ENCODE assay signal across 8 mouse cellular contexts in the genomic region with DNA sequence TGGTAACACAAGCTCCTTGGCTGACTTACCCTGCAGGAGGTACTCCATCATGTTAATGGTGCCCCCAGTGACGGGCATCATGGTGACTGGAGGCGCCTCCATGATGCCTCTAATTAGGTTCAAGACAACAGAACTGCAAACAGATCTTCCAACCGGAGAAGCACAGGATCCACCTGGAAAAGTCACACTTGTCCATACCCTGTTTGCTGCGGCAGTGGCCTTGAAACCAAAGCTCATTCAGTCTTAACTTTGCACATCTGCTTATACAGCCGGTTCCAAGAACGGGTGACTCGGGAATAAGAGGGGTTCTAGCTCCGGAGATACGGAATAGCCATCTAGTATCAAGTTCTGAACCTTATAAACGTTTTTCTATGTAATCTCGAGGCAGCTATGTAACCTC. TPM values are rescaled to one million over a fixed set of nuclear protein-coding genes. Genes with fewer than 3 reads are reported as not detected.
DNase-seq lines count a peak whose midpoint lies in the region; ATAC-seq lines count a peak whose summit lies in the region.

No protein-coding gene starts in this region.

- H3K4me3 ChIP-seq in heart, embryonic 11.5 days (ENCODE audit: low read depth, low read length), result peak overlapping the region; percentile 84
- H3K4me3 ChIP-seq in embryonic facial prominence, embryonic 15.5 days (replicated peaks), result peak overlapping the region; percentile 84
- H3K4me3 ChIP-seq in liver, embryonic 12.5 days, result peak overlapping the region; percentile 91

- peaks cover 8% of the 10 kb centered on the region for H3K4me1 ChIP-seq in heart, embryonic 11.5 days (ENCODE audit: control insufficient read depth, insufficient read depth, low read length)
- peaks cover 16% of the 10 kb centered on the region for H3K4me1 ChIP-seq in embryonic facial prominence, embryonic 15.5 days
- H3K4me1 ChIP-seq in liver, embryonic 12.5 days, result peaks cover 28% of the 10 kb centered on the region

- H3K27me3 ChIP-seq in heart, embryonic 11.5 days (ENCODE audit: control insufficient read depth, insufficient read depth, low read length), result no peaks in the 10 kb centered on the region
- no peaks in the 10 kb centered on the region for H3K27me3 ChIP-seq in embryonic facial prominence, embryonic 15.5 days
- H3K27me3 ChIP-seq in liver, embryonic 12.5 days (replicated peaks), result no peaks in the 10 kb centered on the region

- peaks cover 12% of the 10 kb centered on the region for H3K36me3 ChIP-seq in heart, embryonic 11.5 days (ENCODE audit: control insufficient read depth, insufficient read depth, low read length)
- peaks cover 26% of the 10 kb centered on the region for H3K36me3 ChIP-seq in embryonic facial prominence, embryonic 15.5 days
- H3K36me3 ChIP-seq in liver, embryonic 12.5 days, result peaks cover 43% of the 10 kb centered on the region

- WGBS in heart, embryonic 11.5 days (ENCODE audit: insufficient replicate concordance), result 12% methylated on average over 11 of the region's 11 CpGs
- 7% methylated on average over 11 of the region's 11 CpGs for WGBS in embryonic facial prominence, embryonic 15.5 days
- WGBS in liver, embryonic 12.5 days (ENCODE audit: insufficient replicate concordance), result 7% methylated on average over 11 of the region's 11 CpGs

- H3K4me2 ChIP-seq in heart, embryonic 11.5 days, result peak overlapping the region; percentile 94
- H3K4me2 ChIP-seq in embryonic facial prominence, embryonic 15.5 days (replicated peaks), result peak overlapping the region; percentile 77
- H3K4me2 ChIP-seq in liver, embryonic 12.5 days, result peak overlapping the region; percentile 77

- H3K9me3 ChIP-seq in heart, embryonic 11.5 days (replicated peaks; ENCODE audit: control insufficient read depth, low read length), result no peaks in the 10 kb centered on the region
- no peaks in the 10 kb centered on the region for H3K9me3 ChIP-seq in embryonic facial prominence, embryonic 15.5 days (replicated peaks)
- H3K9me3 ChIP-seq in liver, embryonic 12.5 days (replicated peaks), result no peaks in the 10 kb centered on the region

- H3K9ac ChIP-seq in heart, embryonic 11.5 days (ENCODE audit: low read depth, low read length), result peak overlapping the region; percentile 86
- peak overlapping the region; percentile 81 for H3K9ac ChIP-seq in embryonic facial prominence, embryonic 15.5 days
- H3K9ac ChIP-seq in liver, embryonic 12.5 days, result peak overlapping the region; percentile 85

- ATAC-seq in heart, embryonic 11.5 days (replicated peaks; ENCODE audit: insufficient number of reproducible peaks, low FRiP score, low TSS enrichment), result no peak
- no peak for ATAC-seq in embryonic facial prominence, embryonic 15.5 days (ENCODE audit: insufficient number of reproducible peaks, low FRiP score, low TSS enrichment, low read depth)
- ATAC-seq in liver, embryonic 12.5 days, result no peak
- ATAC-seq in erythroid progenitor cell, adult 5-6 weeks (replicated peaks; ENCODE audit: low FRiP score, poor library complexity, severe bottlenecking), result no peak

- H3K27ac ChIP-seq in heart, embryonic 11.5 days (ENCODE audit: low read depth, low read length), result no peak overlapping the region; the same call in 1 of the 2 replicates
- H3K27ac ChIP-seq in embryonic facial prominence, embryonic 15.5 days (replicated peaks), result no peak overlapping the region; the same call in 1 of the 2 replicates
- H3K27ac ChIP-seq in liver, embryonic 12.5 days, result peak overlapping the region; percentile 79

- DNase-seq in heart, adult 11 months, result no peak
- peak; percentile 46 for DNase-seq in A20 (ENCODE audit: low read depth, low spot score)
- no peak for DNase-seq in layer of hippocampus, postnatal 25 days (ENCODE audit: extremely low spot score in 1 of 2, low spot score in 1 of 2)
- DNase-seq in urinary bladder, postnatal 36 days (ENCODE audit: low spot score in 2 of 2), result no peak

RNA-seq across cellular contexts. Expression of a gene that starts 0.9 kb away (rescaled TPM):
- polyA plus RNA-seq in heart, embryonic 11.5 days (2014; fragmentation: Nextera tagmentation; extraction: Ambion mirVana), result 12.4 and 17.4 TPM in 2 replicates
- 22.2 and 22.7 TPM in 2 replicates for polyA plus RNA-seq in embryonic facial prominence, embryonic 15.5 days (2015; fragmentation: Nextera tagmentation; extraction: Ambion mirVana)
- polyA plus RNA-seq in liver, embryonic 12.5 days (2016; fragmentation: Nextera tagmentation; extraction: Ambion mirVana), result 19.4 and 21.2 TPM in 2 replicates
- 10.5 and 12.2 TPM in 2 replicates for total RNA-seq in erythroid progenitor cell, adult 5-6 weeks (2015; ENCODE audit: low replicate concordance)
- 5.7 and 16.2 TPM in 2 replicates for total RNA-seq in erythroid progenitor cell, adult 5-6 weeks (2017; ENCODE audit: low replicate concordance)
- 1 to 10 TPM; 9.2 to 9.4 TPM for total RNA-seq in layer of hippocampus, postnatal 25 days (2021)

RNA-seq across cellular contexts. Expression of a gene that starts 40.5 kb away (rescaled TPM):
- polyA plus RNA-seq in heart, embryonic 11.5 days (2014; fragmentation: Nextera tagmentation; extraction: Ambion mirVana), result 24.5 and 29.1 TPM in 2 replicates
- polyA plus RNA-seq in embryonic facial prominence, embryonic 15.5 days (2015; fragmentation: Nextera tagmentation; extraction: Ambion mirVana), result 21.6 and 21.8 TPM in 2 replicates
- polyA plus RNA-seq in liver, embryonic 12.5 days (2016; fragmentation: Nextera tagmentation; extraction: Ambion mirVana), result 14.4 and 14.5 TPM in 2 replicates
- total RNA-seq in erythroid progenitor cell, adult 5-6 weeks (2015; ENCODE audit: low replicate concordance), result 71.7 and 90.5 TPM in 2 replicates
- 61.1 and 75.6 TPM in 2 replicates for total RNA-seq in erythroid progenitor cell, adult 5-6 weeks (2017; ENCODE audit: low replicate concordance)
- total RNA-seq in layer of hippocampus, postnatal 25 days (2021), result 10 to 100 TPM in 1 of 2 experiments, 1 to 10 TPM in 1; 9.5 to 10.7 TPM

RNA-seq across cellular contexts. Expression of a gene that starts 47.5 kb away (rescaled TPM):
- polyA plus RNA-seq in heart, embryonic 11.5 days (2014; fragmentation: Nextera tagmentation; extraction: Ambion mirVana), result 4.1 and 6.2 TPM in 2 replicates
- polyA plus RNA-seq in embryonic facial prominence, embryonic 15.5 days (2015; fragmentation: Nextera tagmentation; extraction: Ambion mirVana), result 11.4 and 12.0 TPM in 2 replicates
- 9.3 and 10.6 TPM in 2 replicates for polyA plus RNA-seq in liver, embryonic 12.5 days (2016; fragmentation: Nextera tagmentation; extraction: Ambion mirVana)
- total RNA-seq in erythroid progenitor cell, adult 5-6 weeks (2015; ENCODE audit: low replicate concordance), result 11.2 and 11.7 TPM in 2 replicates
- total RNA-seq in erythroid progenitor cell, adult 5-6 weeks (2017; ENCODE audit: low replicate concordance), result 7.8 and 10.9 TPM in 2 replicates
- 10 to 100 TPM; 13.2 to 13.3 TPM for total RNA-seq in layer of hippocampus, postnatal 25 days (2021)
